Mouse (Mus musculus) limb, embryonic 13.5 days (tissue): ENCODE data around the gene Fam184a. TPM values are rescaled to one million over a fixed set of nuclear protein-coding genes. Genes with fewer than 3 reads are reported as not detected.
A peak's percentile ranks its signal among the peaks of the same experiment; 100 is the strongest.

ENCODE experiments used
- ATAC-seq: fragments of 200-750 bp; cut with Nextera tagmentation; 2 replicates; pipeline ENCODE4 v1.8.0; 2017; ENCODE audit warnings: low read depth, moderate number of reproducible peaks, moderate TSS enrichment; ENCODE audit not compliant: low FRiP score
- H3K27ac ChIP-seq: fragments of 300-500 bp; sonication (generic); 2 replicates; pipeline ENCODE4 v1.5.1; 2015; ENCODE audit warnings: inconsistent platforms, mild to moderate bottlenecking, moderate library complexity
- H3K27me3 ChIP-seq: fragments of 300-500 bp; sonication (generic); 2 replicates; pipeline ENCODE4 v1.6.1; 2015; ENCODE audit warnings: mild to moderate bottlenecking, inconsistent platforms
- H3K36me3 ChIP-seq: fragments of 300-500 bp; sonication (generic); 2 replicates; pipeline ENCODE4 v1.6.1; 2015; ENCODE audit warnings: inconsistent platforms, mild to moderate bottlenecking, moderate library complexity
- H3K4me1 ChIP-seq: fragments of 300-500 bp; sonication (generic); 2 replicates; pipeline ENCODE4 v1.6.1; 2015; ENCODE audit warnings: inconsistent platforms
- H3K4me2 ChIP-seq: fragments of 300-500 bp; sonication (generic); replicated peaks from 2 replicates; pipeline ENCODE4 v1.6.1; 2015; ENCODE audit warnings: inconsistent platforms, mild to moderate bottlenecking, moderate library complexity
- H3K4me3 ChIP-seq: fragments of 300-500 bp; sonication (generic); 2 replicates; pipeline ENCODE4 v1.5.1; 2015; ENCODE audit warnings: moderate library complexity, mild to moderate bottlenecking, inconsistent platforms
- H3K9ac ChIP-seq: fragments of 300-500 bp; sonication (generic); 2 replicates; pipeline ENCODE4 v1.6.1; 2015; ENCODE audit warnings: mild to moderate bottlenecking, inconsistent platforms
- H3K9me3 ChIP-seq: fragments of 300-500 bp; sonication (generic); 2 replicates; pipeline ENCODE4 v1.6.1; 2016; ENCODE audit warnings: inconsistent platforms
- WGBS: fragments of 180-500 bp; shearing (Covaris S2); methylation state at CpG from one replicate; pipeline ENCODE4 v1.1.7; 2015; 5-methylcytosine and 5-hydroxymethylcytosine counted together
- polyA plus RNA-seq: library from polyadenylated mRNA; unstranded; fragments of >200 nt; fragmentation: Nextera tagmentation; extraction: Ambion mirVana; gene quantifications from 2 replicates; pipeline ENCODE4 v1.2.1, GENCODE M21; 2015

Fam184a gene
- 6.9 and 8.4 TPM in 2 replicates for polyA plus RNA-seq

DNA sequence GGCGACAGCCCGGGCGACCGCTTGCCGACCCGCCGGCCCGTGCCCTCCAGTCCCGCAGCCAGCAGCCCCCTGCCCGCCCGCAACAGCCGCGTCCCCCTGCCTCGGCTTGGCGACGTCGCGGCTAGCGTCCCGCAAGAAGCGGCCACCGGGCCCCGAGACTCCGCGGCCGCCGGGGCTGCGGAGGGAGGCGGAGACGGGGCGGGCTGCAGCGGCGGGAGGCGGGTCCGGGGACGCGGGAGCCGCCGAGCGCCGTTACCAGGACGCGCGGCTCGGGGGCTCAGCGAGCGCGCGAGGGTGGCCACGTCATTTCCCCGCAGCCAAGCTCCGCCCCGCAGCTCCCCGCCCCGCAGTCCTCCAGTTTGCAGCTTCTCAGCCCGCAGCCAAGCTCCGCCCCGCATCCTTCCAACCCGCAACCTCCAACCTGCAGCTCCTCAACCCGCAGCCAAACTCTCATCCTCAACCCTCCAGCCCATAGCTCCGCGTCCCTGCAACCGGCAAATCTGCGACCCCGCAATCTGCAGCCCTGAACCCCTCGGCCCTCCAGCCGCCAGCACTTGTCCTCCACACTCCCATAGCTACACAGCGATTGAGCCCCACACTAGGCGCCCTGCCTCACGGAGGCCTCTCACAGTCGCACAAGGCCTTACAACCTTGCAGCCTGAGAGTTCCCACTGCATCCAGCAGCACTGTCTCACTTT, at the start of gene Fam184a:
Fam184a (minus strand) TSS at position 169 of the 698 bp plus-strand sequence.
- WGBS: 4% methylated on average over 59 of the region's 71 CpGs
- no peak within 1 kb of the TSS for H3K27ac ChIP-seq
- no peaks in the 10 kb centered on the region for H3K36me3 ChIP-seq
- peak within 1 kb of the TSS; percentile 85 for H3K4me3 ChIP-seq
- H3K4me2 ChIP-seq: peak within 1 kb of the TSS; percentile 80
- H3K9me3 ChIP-seq: no peaks in the 10 kb centered on the region
- H3K9ac ChIP-seq: peak within 1 kb of the TSS; percentile 81
- peaks cover 15% of the 10 kb centered on the region for H3K4me1 ChIP-seq
- ATAC-seq: peak; percentile 88
- H3K27me3 ChIP-seq: peaks cover 11% of the 10 kb centered on the region

- no peak overlapping the region for H3K9ac ChIP-seq
- H3K4me2 ChIP-seq: no peak overlapping the region
- H3K4me1 ChIP-seq: no peaks in the 10 kb centered on the region
- ATAC-seq: no peak
- WGBS: 95% methylated on average over 1 of the region's 1 CpGs
- H3K9me3 ChIP-seq: no peaks in the 10 kb centered on the region
- no peak overlapping the region for H3K4me3 ChIP-seq
- no peaks in the 10 kb centered on the region for H3K27me3 ChIP-seq
- no peaks in the 10 kb centered on the region for H3K36me3 ChIP-seq
- H3K27ac ChIP-seq: no peak overlapping the region
These were observed 45.3 kb upstream of the Fam184a start for GRCm38 (mm10) chr10:53796258-53796581.

- Histone ChIP-seq H3K27me3 (no peaks in the 10 kb centered on the region), H3K36me3 (no peaks in the 10 kb centered on the region), H3K4me2 (no peak overlapping the region), H3K4me3 (no peak overlapping the region), H3K9me3 (no peaks in the 10 kb centered on the region), H3K4me1 (no peaks in the 10 kb centered on the region), H3K27ac (no peak overlapping the region), H3K9ac (no peak overlapping the region)
- no peak for ATAC-seq
- WGBS: 9% methylated on average over 2 of the region's 2 CpGs
These were observed 44.8 kb upstream of the Fam184a start for GRCm38 (mm10) chr10:53795567-53796257.

GRCm38 (mm10) chr10:53791281-53791680, 40.4 kb upstream of the Fam184a start:
- H3K4me2 ChIP-seq: no peak overlapping the region
- WGBS: 82% methylated on average over 2 of the region's 2 CpGs
- no peak for ATAC-seq
- H3K4me1 ChIP-seq: no peaks in the 10 kb centered on the region
- H3K4me3 ChIP-seq: no peak overlapping the region
- no peak overlapping the region for H3K9ac ChIP-seq
- no peaks in the 10 kb centered on the region for H3K27me3 ChIP-seq
- H3K27ac ChIP-seq: no peak overlapping the region
- H3K36me3 ChIP-seq: no peaks in the 10 kb centered on the region
- peaks cover 7% of the 10 kb centered on the region; the same call in 1 of the 2 replicates for H3K9me3 ChIP-seq

GRCm38 (mm10) chr10:53776591-53776990, 25.7 kb upstream of the Fam184a start:
- Histone ChIP-seq H3K27ac (no peak overlapping the region), H3K27me3 (no peaks in the 10 kb centered on the region), H3K4me1 (no peaks in the 10 kb centered on the region), H3K9ac (no peak overlapping the region), H3K9me3 (no peaks in the 10 kb centered on the region), H3K36me3 (no peaks in the 10 kb centered on the region), H3K4me3 (no peak overlapping the region), H3K4me2 (no peak overlapping the region)
- 91% methylated on average over 2 of the region's 2 CpGs for WGBS
- ATAC-seq: no peak

GRCm38 (mm10) chr10:53772708-53773107, 21.8 kb upstream of the Fam184a start:
- H3K36me3 ChIP-seq: no peaks in the 10 kb centered on the region
- WGBS: 64% methylated on average over 4 of the region's 4 CpGs
- no peaks in the 10 kb centered on the region for H3K4me1 ChIP-seq
- H3K27me3 ChIP-seq: no peaks in the 10 kb centered on the region
- no peak overlapping the region for H3K9ac ChIP-seq
- no peak; the same call in 1 of the 2 replicates for ATAC-seq
- no peak overlapping the region for H3K4me3 ChIP-seq
- no peaks in the 10 kb centered on the region for H3K9me3 ChIP-seq
- H3K27ac ChIP-seq: no peak overlapping the region
- H3K4me2 ChIP-seq: no peak overlapping the region

DNA sequence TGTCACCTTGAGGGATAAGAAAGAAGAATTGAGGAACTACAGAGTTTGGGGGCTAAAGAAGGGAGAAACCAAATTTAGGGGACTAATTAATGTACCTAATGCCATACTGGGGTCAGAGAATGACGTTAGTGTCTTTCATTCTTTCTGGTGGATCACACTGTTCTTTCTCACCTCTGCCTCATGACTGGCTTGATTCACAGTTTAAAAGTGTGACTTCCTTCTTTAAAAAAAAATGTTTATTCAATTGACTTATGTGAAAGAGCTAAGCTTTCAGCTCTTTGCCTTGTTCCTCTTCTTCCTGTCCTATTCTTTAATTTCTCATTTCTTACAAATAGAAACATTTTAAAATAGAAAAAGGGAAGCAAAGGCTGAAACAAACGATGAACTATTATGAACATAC, 20.6 kb upstream of the Fam184a start:
- Histone ChIP-seq H3K27ac (no peak overlapping the region), H3K9ac (no peak overlapping the region), H3K36me3 (no peaks in the 10 kb centered on the region), H3K4me3 (no peak overlapping the region), H3K4me2 (no peak overlapping the region), H3K9me3 (no peaks in the 10 kb centered on the region), H3K27me3 (no peaks in the 10 kb centered on the region), H3K4me1 (no peaks in the 10 kb centered on the region)
- no peak for ATAC-seq
- WGBS: 76% methylated on average over 2 of the region's 2 CpGs

DNA sequence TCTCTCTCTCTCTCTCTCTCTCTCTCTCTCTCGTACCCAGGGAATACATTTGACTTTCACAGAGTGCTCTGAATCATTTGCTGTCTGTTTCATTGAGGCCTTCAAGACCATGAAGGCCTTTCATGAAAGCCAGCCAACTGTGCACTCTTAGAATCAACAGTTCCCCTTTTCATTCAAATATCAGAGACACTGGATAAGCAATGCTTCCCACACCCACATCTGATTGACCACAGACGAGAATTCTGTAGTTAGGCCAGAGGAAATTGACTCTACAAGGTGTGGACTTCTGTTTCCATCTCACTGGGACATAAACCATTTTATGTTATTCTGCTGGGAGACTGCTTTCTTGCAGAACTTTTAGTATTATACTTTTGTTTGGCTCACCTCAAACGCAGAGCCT, 17.8 kb upstream of the Fam184a start:
- no peaks in the 10 kb centered on the region for H3K4me1 ChIP-seq
- H3K9me3 ChIP-seq: no peaks in the 10 kb centered on the region
- no peak overlapping the region for H3K4me2 ChIP-seq
- H3K27ac ChIP-seq: no peak overlapping the region
- H3K9ac ChIP-seq: no peak overlapping the region
- no peaks in the 10 kb centered on the region for H3K27me3 ChIP-seq
- no peaks in the 10 kb centered on the region for H3K36me3 ChIP-seq
- no peak for ATAC-seq
- WGBS: 69% methylated on average over 3 of the region's 3 CpGs
- no peak overlapping the region for H3K4me3 ChIP-seq

DNA sequence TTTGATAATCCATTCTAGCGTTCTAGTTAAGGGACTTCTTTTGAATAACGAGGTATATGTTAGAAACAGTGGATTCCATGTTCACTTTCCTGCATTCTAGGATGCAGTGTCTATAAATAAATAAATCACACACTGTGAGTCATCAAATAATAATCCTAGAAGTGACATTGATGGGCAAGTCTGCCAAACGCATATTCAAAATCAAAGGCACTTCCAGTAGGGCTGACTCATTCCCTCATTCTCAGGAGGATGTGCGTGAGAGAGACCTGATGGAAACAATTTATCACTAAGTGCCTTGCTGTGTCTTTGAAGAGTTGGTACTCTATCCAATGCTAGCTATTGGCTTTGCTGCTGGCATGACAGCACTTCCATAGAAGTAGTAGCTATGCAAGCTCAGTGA, 14.5 kb upstream of the Fam184a start:
- 77% methylated on average over 4 of the region's 4 CpGs for WGBS
- Histone ChIP-seq H3K9me3 (no peaks in the 10 kb centered on the region), H3K36me3 (no peaks in the 10 kb centered on the region), H3K27me3 (no peaks in the 10 kb centered on the region), H3K4me1 (no peaks in the 10 kb centered on the region), H3K4me2 (no peak overlapping the region), H3K27ac (no peak overlapping the region), H3K9ac (no peak overlapping the region), H3K4me3 (no peak overlapping the region)
- ATAC-seq: no peak

- Histone ChIP-seq H3K9ac (no peak overlapping the region), H3K4me3 (no peak overlapping the region), H3K27ac (no peak overlapping the region), H3K4me1 (peaks cover 15% of the 10 kb centered on the region), H3K36me3 (no peaks in the 10 kb centered on the region), H3K4me2 (no peak overlapping the region), H3K9me3 (no peaks in the 10 kb centered on the region), H3K27me3 (peaks cover 11% of the 10 kb centered on the region)
- 82% methylated on average over 1 of the region's 1 CpGs for WGBS
- no peak for ATAC-seq
These were observed 1.8 kb upstream of the Fam184a start for GRCm38 (mm10) chr10:53752723-53753122.

DNA sequence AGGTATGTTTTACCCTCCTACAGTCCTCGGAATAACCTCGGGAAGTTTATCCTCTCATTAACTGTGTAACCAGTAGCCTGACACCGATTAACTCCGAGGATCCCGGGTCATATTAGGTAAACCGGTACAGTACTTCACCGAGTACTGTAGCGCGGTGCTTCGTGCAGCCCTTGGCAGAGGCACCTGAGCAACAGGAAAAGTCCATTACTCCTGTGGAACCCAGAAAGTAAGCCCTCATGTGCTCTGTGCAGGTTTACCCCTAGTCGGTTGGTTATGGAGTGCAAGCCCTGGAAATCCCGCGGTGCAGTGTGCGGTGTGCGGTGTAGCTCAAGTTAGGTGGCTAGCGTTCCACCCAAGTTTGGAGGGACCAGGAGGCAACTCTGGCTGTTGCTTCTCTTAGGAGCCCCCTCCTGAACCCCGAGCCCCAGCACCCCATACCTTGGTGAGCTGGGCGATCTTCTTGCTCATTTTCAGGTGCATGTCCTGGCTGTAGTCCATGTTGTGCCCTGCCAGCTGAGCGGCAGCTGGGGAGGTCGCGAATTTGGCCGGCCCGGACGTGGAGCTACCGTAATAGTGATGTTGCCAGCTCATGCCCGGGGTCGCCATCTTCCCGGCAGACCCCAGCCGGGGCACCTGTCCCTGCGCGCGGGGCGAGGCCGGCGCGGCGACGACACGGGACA, 508 bp downstream of the Fam184a start:
- 6% methylated on average over 39 of the region's 39 CpGs for WGBS

DNA sequence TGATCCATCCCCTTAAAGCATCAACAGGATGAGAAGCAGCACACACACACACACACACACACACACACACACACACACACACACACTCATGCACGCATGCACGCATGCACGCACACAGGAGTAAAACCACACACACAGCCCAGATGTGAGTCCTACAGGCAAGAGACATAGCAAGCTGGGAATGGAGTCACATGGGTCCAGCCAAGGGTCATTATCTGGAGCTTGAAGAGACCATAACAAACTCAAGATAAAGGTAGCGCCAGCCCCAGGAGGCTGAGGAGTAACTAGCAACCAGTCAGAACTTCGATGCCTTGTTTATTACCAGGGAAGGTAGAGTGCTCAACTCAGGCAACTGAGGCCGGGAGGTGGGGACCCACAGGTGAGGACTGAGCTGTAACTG, 4.9 kb downstream of the Fam184a start:
- no peak for ATAC-seq
- H3K4me3 ChIP-seq: no peak overlapping the region
- no peak overlapping the region for H3K9ac ChIP-seq
- peaks cover 4% of the 10 kb centered on the region for H3K27me3 ChIP-seq
- H3K36me3 ChIP-seq: no peaks in the 10 kb centered on the region
- H3K27ac ChIP-seq: no peak overlapping the region
- H3K4me1 ChIP-seq: peaks cover 15% of the 10 kb centered on the region
- H3K9me3 ChIP-seq: no peaks in the 10 kb centered on the region
- whole genome bisulfite sequencing: 86% methylated on average over 6 of the region's 6 CpGs
- H3K4me2 ChIP-seq: no peak overlapping the region

More for the DNA sequence above, 508 bp downstream of the Fam184a start:
- peak overlapping the region; percentile 85 for H3K4me3 ChIP-seq
- H3K9me3 ChIP-seq: no peaks in the 10 kb centered on the region
- H3K4me1 ChIP-seq: peaks cover 15% of the 10 kb centered on the region
- no peak overlapping the region for H3K27ac ChIP-seq
- peak overlapping the region; percentile 81 for H3K9ac ChIP-seq
- no peaks in the 10 kb centered on the region for H3K36me3 ChIP-seq
- H3K4me2 ChIP-seq: peak overlapping the region; percentile 80
- peak; percentile 17 for ATAC-seq
- peaks cover 11% of the 10 kb centered on the region for H3K27me3 ChIP-seq
